Mouse (Mus musculus) effector memory CD4-positive, alpha-beta T cell, adult 7 months (primary cell): ENCODE measurements around the gene Ero1l. TPM values are rescaled to one million over a fixed set of nuclear protein-coding genes. Genes with fewer than 3 reads are reported as not detected.

Experiments used
- polyA plus RNA-seq: library from polyadenylated mRNA; unstranded; fragments of 100-300 nt; shearing (Covaris generic); gene quantifications from one replicate; pipeline ENCODE4 v1.2.1, GENCODE M21; 2017

Gene Ero1l
- polyA plus RNA-seq: 86.9 TPM

DNA sequence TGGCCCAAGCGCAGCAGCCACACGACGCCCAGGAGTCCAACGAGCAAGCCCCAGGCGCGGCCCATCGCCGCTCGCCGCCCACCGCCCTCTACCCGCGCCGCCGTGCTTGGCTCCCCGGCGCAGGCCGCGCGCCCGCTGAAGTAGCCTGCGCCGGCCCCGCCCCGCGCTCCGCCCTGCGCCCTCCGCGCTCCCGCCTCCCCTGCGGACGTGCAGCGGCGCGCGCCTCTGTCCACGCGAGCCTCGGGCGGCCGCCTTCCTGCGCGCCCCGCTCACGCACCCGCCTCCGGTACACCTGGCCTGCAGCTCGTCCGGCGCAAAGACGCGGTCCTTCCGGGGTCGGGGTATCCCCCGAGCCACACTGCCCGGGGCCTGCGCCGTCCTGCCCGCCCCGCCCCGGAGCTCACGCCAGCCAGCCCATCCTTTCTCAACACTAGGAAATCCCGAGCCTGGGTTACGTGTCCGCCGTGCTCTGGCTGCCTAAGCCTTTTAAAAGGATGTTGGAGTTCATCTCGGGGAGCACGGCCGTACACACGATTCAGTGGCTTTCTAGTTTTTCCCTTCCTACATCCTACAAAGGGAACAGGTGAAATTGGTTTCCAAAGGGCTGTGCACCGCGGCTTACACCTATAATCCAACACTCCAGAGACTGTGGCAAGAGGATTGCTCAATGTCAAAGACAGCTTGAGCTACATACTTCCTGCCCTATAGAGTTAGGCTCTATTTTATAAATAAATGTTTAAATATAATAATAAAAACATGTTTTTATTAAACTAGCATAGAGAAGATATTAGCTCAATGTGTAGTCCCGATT lies at the start of gene Ero1l:
TSS of gene Ero1l (minus strand) at position 346 of the 811 bp plus-strand sequence.

DNA sequence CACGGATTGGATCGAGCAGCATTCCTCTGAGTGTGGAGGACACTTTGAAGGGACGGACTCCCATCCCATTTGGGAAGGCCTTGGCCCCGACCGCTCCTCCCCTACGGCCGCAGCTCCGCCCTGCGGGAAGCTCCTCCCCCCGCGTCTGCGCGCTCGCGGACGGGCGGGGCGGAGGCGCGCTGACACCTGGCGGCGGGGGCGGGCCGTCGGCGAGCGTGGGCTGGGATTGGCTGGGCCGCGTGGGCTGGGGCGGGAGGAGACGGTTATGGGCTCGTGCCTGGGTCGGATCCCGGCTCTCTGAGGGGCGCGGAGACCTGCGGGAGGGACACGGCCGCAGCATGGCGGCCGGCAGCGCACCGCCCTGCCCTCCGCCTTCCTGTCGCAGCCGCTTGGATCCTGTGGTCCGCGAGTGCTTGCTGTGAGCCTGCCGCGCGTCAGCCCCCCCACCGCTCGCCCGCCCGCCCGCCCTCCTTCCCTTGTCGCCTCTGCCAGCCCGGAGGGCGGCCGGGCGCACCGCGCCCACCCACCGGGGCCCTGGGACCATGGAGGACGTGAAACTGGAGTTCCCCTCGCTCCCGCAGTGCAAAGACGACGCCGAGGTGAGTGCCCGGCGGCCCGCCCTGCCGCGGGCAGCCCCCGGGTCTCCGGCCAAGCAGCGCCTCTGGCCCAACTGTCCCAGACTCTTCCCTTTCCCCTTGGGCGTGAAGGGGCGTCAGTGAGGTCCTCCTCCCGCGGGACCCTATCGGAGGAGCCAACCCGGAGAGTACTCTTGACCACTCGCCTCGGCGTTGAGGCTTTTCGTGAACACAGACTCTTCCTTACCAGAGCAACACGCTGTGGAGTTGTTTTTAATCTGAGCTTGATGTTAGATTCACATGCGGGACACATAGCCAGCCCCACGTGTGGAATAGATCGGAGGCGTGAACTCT lies 32.6 kb upstream of the Ero1l start, which contains the start of gene Styx:
TSS of gene Styx (plus strand) at position 163 of the 929 bp plus-strand sequence.

DNA sequence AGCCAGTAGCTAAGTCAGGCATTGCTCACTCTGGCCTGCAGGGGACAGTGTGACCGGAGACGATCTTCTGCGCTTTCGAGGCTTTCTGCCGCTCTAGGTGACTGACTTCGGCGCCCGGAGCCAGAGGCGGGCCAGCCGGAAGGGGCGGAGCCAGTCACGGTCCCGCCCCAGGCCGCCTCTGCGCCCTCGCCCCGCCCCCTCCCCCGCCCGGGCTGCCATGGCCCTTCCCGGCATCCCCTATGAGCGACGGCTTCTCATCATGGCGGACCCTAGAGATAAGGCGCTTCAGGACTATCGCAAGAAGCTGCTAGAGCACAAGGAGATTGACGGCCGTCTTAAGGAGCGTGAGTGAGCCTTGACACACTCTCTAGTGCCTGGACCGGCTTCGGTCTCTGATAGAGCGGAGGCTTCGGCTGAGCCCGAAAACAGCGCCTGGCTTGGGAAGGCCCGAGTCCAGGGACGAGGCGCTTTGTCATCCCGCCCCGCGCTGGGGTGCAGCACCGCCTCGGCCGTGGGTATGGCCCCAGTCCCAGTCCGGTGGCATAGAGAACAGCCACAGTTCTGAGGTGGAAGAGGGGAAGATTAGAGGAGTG lies 11.1 kb upstream of the Ero1l start, which contains the start of gene Psmc6:
TSS of gene Psmc6 (plus strand) at position 200 of the 593 bp plus-strand sequence.

Other genes starting within 250 kb of the Ero1l start
- 1.6 TPM for gene Gpr137c, start 99.1 kb downstream of the Ero1l start, polyA plus RNA-seq
- 13.0 TPM for gene Txndc16, start 98.4 kb downstream of the Ero1l start, polyA plus RNA-seq
- gene Psmc6, start 11.0 kb upstream of the Ero1l start, polyA plus RNA-seq: 110 TPM
- gene Styx, start 32.3 kb upstream of the Ero1l start, polyA plus RNA-seq: 7.4 TPM
- gene Gnpnat1, start 86.1 kb upstream of the Ero1l start, polyA plus RNA-seq: 28.1 TPM
- 0.30 TPM for gene Fermt2, start 211.3 kb upstream of the Ero1l start, polyA plus RNA-seq